Mouse (Mus musculus) CH12.LX (cell line): Measurements from ENCODE around the gene Arhgef39. TPM values are rescaled to one million over a fixed set of nuclear protein-coding genes. Genes with fewer than 3 reads are reported as not detected.

ENCODE experiments used
- DNase-seq: peaks from one replicate; pipeline ENCODE4 v3.0.0-alpha.2; 2013; ENCODE audit errors: extremely low read depth
- H3K27ac ChIP-seq: 2 replicates; pipeline ENCODE4 v1.5.1; 2012; ENCODE audit warnings: low read depth, mild to moderate bottlenecking, control low read depth, moderate library complexity; ENCODE audit not compliant: insufficient read depth
- H3K27me3 ChIP-seq: replicated peaks from 2 replicates; pipeline ENCODE3; 2012; ENCODE audit warnings: inconsistent platforms
- H3K36me3 ChIP-seq, 2 experiments: replicated peaks in 1 of 2; 2 replicates each; pipeline versions ENCODE3 to v1.6.1; 2012; ENCODE audit warnings: inconsistent platforms in 1 of 2, low read length in 1 of 2, mild to moderate bottlenecking in 1 of 2, mixed read lengths in 1 of 2, moderate library complexity in 1 of 2; ENCODE audit not compliant: control insufficient read depth in 1 of 2, insufficient read depth in 1 of 2
- H3K4me1 ChIP-seq, 2 experiments: 2 replicates each; pipeline ENCODE4 v1.6.1; 2012; ENCODE audit warnings: inconsistent platforms in 1 of 2, moderate library complexity in 1 of 2; ENCODE audit not compliant: insufficient read depth in 2 of 2, control insufficient read depth in 1 of 2
- H3K4me2 ChIP-seq: 2 replicates; pipeline ENCODE4 v1.6.1; 2012; ENCODE audit warnings: low read depth, mild to moderate bottlenecking, control low read depth; ENCODE audit not compliant: poor library complexity, insufficient read depth, severe bottlenecking
- H3K4me3 ChIP-seq, 3 experiments: fragments of 150-350 bp in 1 of 3; sonication (generic) in 1 of 3; replicated peaks in 1 of 3; 2 replicates each; pipeline versions ENCODE3 to v1.5.1; 2011 to 2012; ENCODE audit warnings: low read depth in 2 of 3, low read length in 2 of 3, mild to moderate bottlenecking in 2 of 3, moderate library complexity in 2 of 3, control low read depth in 1 of 3, improper control_type of control experiment in 1 of 3, inconsistent platforms in 1 of 3, mixed read lengths in 1 of 3; ENCODE audit not compliant: poor library complexity in 1 of 3
- H3K79me2 ChIP-seq: replicated peaks from 2 replicates; pipeline ENCODE4 v1.6.1; 2012; ENCODE audit warnings: mild to moderate bottlenecking, moderate library complexity; ENCODE audit not compliant: control insufficient read depth, poor library complexity, insufficient read depth, severe bottlenecking; ENCODE audit errors: extremely low read depth
- H3K9ac ChIP-seq: 2 replicates; pipeline ENCODE4 v1.6.1; 2012; ENCODE audit warnings: low read depth, mild to moderate bottlenecking, control low read depth, moderate library complexity; ENCODE audit not compliant: insufficient read depth
- H3K9me3 ChIP-seq: replicated peaks from 2 replicates; pipeline ENCODE3; 2012; ENCODE audit warnings: low read length, inconsistent platforms, mixed read lengths
- BHLHE40 ChIP-seq: IDR thresholded peaks from 2 replicates; pipeline ENCODE4 v1.6.1; 2011; ENCODE audit warnings: mild to moderate bottlenecking, low read depth, low read length, improper control_type of control experiment
- CHD1 ChIP-seq: IDR thresholded peaks from 2 replicates; pipeline ENCODE4 v1.6.1; 2012; ENCODE audit warnings: low read depth, low read length, improper control_type of control experiment, inconsistent platforms
- GABPA ChIP-seq: IDR thresholded peaks from 2 replicates; pipeline ENCODE4 v1.6.1; 2012; ENCODE audit warnings: low read depth, low read length, improper control_type of control experiment, inconsistent platforms; ENCODE audit not compliant: insufficient replicate concordance
- MAX ChIP-seq: IDR thresholded peaks from 2 replicates; pipeline ENCODE4 v1.6.1; 2011; ENCODE audit warnings: low read length, improper control_type of control experiment
- MAZ ChIP-seq: IDR thresholded peaks from 2 replicates; pipeline ENCODE4 v1.6.1; 2012; ENCODE audit warnings: low read depth, mild to moderate bottlenecking, inconsistent platforms, low read length, improper control_type of control experiment, moderate library complexity
- MEF2A ChIP-seq: IDR thresholded peaks from 2 replicates; pipeline ENCODE4 v1.6.1; 2014; ENCODE audit warnings: low read depth, mild to moderate bottlenecking, inconsistent platforms, low read length, improper control_type of control experiment, borderline replicate concordance
- MXI1 ChIP-seq: IDR thresholded peaks from 2 replicates; pipeline ENCODE4 v1.6.1; 2011; ENCODE audit warnings: mild to moderate bottlenecking, low read depth, low read length, improper control_type of control experiment
- MYC ChIP-seq: IDR thresholded peaks from 2 replicates; pipeline ENCODE4 v1.6.1; 2011; ENCODE audit warnings: low read depth, mild to moderate bottlenecking, improper control_type of control experiment, low read length
- NELFE ChIP-seq: IDR thresholded peaks from 2 replicates; pipeline ENCODE4 v1.6.1; 2011; ENCODE audit warnings: low read depth, low read length, improper control_type of control experiment
- NRF1 ChIP-seq: IDR thresholded peaks from 2 replicates; pipeline ENCODE4 v1.6.1; 2014; ENCODE audit warnings: low read depth, mild to moderate bottlenecking, inconsistent platforms, low read length, improper control_type of control experiment, moderate library complexity
- POLR2AphosphoS2 ChIP-seq: IDR thresholded peaks from 2 replicates; pipeline ENCODE4 v1.6.1; 2011; ENCODE audit warnings: low read depth, low read length, improper control_type of control experiment
- RAD21 ChIP-seq: IDR thresholded peaks from 2 replicates; pipeline ENCODE4 v1.6.1; 2011; ENCODE audit warnings: low read depth, mild to moderate bottlenecking, low read length, improper control_type of control experiment, moderate library complexity
- RCOR1 ChIP-seq: conservative IDR thresholded peaks from 2 replicates; pipeline ENCODE4 v1.6.1; 2012; ENCODE audit warnings: low read depth, mild to moderate bottlenecking, inconsistent platforms, low read length, improper control_type of control experiment
- SIN3A ChIP-seq: IDR thresholded peaks from 2 replicates; pipeline ENCODE4 v1.6.1; 2012; ENCODE audit warnings: low read length, improper control_type of control experiment, inconsistent platforms
- USF2 ChIP-seq: conservative IDR thresholded peaks from 2 replicates; pipeline ENCODE4 v1.6.1; 2011; ENCODE audit warnings: low read depth, low read length, improper control_type of control experiment
- ZC3H11A ChIP-seq: IDR thresholded peaks from 2 replicates; pipeline ENCODE4 v1.6.1; 2012; ENCODE audit warnings: low read depth, mild to moderate bottlenecking, inconsistent platforms, low read length, improper control_type of control experiment
- ZMIZ1 ChIP-seq: IDR thresholded peaks from 2 replicates; pipeline ENCODE4 v1.6.1; 2012; ENCODE audit warnings: low read depth, mild to moderate bottlenecking, inconsistent platforms, low read length, improper control_type of control experiment
- ZNF384 ChIP-seq: IDR thresholded peaks from 2 replicates; pipeline ENCODE4 v1.6.1; 2012; ENCODE audit warnings: low read depth, low read length, improper control_type of control experiment, inconsistent platforms
- dilution Hi-C: fragments of 300-500 bp; cut with MboI; formaldehyde crosslinking; loops from 2 replicates; pipeline ENCODE4 v1.14.3; 2020; ENCODE audit warnings: low sequenced_read_pairs; ENCODE audit not compliant: extremely low pct_unique_long_range_greater_than_20kb, extremely low pct_ligation_motif_present
- in situ Hi-C: fragments of 300-500 bp; cut with MboI; formaldehyde crosslinking; loops from 3 replicates; pipeline ENCODE4 v1.14.3; 2019; ENCODE audit warnings: low sequenced_read_pairs, low pct_ligation_motif_present, low pct_unique_long_range_greater_than_20kb, mixed read lengths
- polyA plus RNA-seq: library from polyadenylated mRNA; unstranded; fragments of >175 nt; gene quantifications from 2 replicates; pipeline ENCODE4 v1.2.1, GENCODE M21; 2012; ENCODE audit warnings: low read depth; ENCODE audit not compliant: insufficient read length
- total RNA-seq, 2 experiments: library from RNA; depleted of rRNA; stranded (reverse); fragments of 300-350 nt in 1 of 2; fragments of >200 nt in 1 of 2; gene quantifications; 2 replicates each; pipeline ENCODE4 v1.2.3; 2012 to 2014

Gene Arhgef39
- total and polyA plus RNA-seq, 3 experiments, result 4.8 to 7.5 (median 7.1) TPM

- Histone ChIP-seq H3K9me3 (no peaks in the 10 kb centered on the region), H3K4me1 (no peaks in the 10 kb centered on the region), H3K27me3 (peaks cover 88% of the 10 kb centered on the region), H3K79me2 (no peaks in the 10 kb centered on the region), H3K27ac (no peak within 1 kb of the TSS), H3K36me3 (no peaks in the 10 kb centered on the region), H3K4me2 (no peak within 1 kb of the TSS), H3K9ac (no peak within 1 kb of the TSS), H3K4me3 (no peak within 1 kb of the TSS)
- TF ChIP-seq GABPA (no peak), MAX (no peak), NRF1 (no peak), MYC (no peak), RAD21 (no peak), BHLHE40 (no peak), MXI1 (no peak), RCOR1 (no peak), USF2 (no peak), MAZ (no peak), SIN3A (no peak), CHD1 (no peak)
- dilution Hi-C loops (no loop called here), in situ Hi-C loops (no loop called here)
- DNase-seq, result no peak
These were observed 7.2 kb upstream of the Arhgef39 start, which contains the start of gene Car9 for GRCm38 (mm10) chr4:43506536-43507185. TSS of gene Car9 (plus strand) at chr4:43506966.

- no peak overlapping the region for H3K9ac ChIP-seq
- no peaks in the 10 kb centered on the region for H3K9me3 ChIP-seq
- H3K27ac ChIP-seq, result no peak overlapping the region
- H3K4me1 ChIP-seq, result no peaks in the 10 kb centered on the region
- H3K4me2 ChIP-seq, result no peak overlapping the region
- dilution Hi-C loops (no loop called here), in situ Hi-C loops (no loop called here)
- peaks cover 94% of the 10 kb centered on the region for H3K27me3 ChIP-seq
- no peaks in the 10 kb centered on the region for H3K36me3 ChIP-seq
- no peak overlapping the region for H3K4me3 ChIP-seq
- TF ChIP-seq ZNF384 (no peak), MAZ (no peak), ZC3H11A (no peak), NELFE (no peak), MXI1 (no peak), POLR2AphosphoS2 (no peak), RAD21 (no peak), MEF2A (no peak), ZMIZ1 (no peak), BHLHE40 (no peak), RCOR1 (no peak)
- DNase-seq, result no peak
- H3K79me2 ChIP-seq, result no peaks in the 10 kb centered on the region
These were observed 6.6 kb upstream of the Arhgef39 start for GRCm38 (mm10) chr4:43506074-43506473.
